ENCODE assay signal across 15 mouse cellular contexts in the genomic region with DNA sequence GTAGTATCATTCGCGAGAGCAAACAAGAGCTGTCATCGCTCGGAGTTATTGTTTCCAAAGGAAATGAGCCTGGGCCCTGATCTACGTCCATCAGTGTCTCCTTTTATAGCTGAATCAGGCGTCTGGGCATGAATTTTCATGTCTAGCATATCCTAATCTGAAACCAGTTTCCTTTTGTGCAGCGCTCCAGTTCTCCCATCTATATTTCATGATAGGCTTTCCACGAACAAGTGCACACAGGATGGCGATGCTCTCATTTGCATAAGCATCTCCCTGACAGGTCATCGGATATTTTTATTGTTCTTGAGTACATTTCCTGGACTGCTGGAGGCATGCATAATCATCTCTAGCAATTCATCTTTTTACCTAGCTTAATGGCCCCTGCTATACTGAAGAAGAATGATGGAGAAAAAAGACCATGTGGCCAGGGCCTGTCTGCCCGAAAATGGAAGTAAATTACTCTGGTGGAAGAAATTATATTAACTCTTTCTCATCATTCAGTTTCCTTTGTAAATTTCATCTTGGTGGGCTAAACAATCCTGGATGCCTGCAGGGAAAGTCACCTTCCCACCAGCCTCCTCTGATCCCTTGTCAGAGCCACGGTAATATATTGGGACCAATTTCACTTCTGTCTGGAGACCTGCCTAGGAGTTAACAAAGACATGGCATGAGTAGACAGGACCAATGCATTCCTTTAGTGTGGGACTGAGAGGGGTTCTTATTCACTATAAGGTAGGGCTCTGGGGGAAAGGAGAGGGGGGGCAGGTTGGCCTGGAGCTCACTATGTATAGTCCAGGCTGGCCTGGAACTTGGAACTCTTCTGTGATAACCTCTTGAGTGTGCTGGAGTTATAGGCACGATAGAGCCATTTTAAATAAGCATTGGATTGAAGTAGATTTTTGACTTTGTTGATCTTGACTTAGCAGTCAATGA. TPM values are rescaled to one million over a fixed set of nuclear protein-coding genes. Genes with fewer than 3 reads are reported as not detected.
DNase-seq lines count a peak whose midpoint lies in the region; ATAC-seq lines count a peak whose summit lies in the region.
"Had no signal": no experiment of that assay in that cellular context is flagged by ENCODE, and none has a peak within 500 bp of the region (broad histone marks: within the 10 kb centered on the region; RNA-seq: fewer than 3 reads in every experiment).

No protein-coding gene starts in this region.

- no peak for DNase-seq in heart, postnatal 25 days (ENCODE audit: low spot score)
- no peak for DNase-seq in midbrain, embryonic 10.5 days (ENCODE audit: low spot score)
- DNase-seq in midbrain, embryonic 14.5 days = peak; percentile 62
- DNase-seq in urinary bladder, postnatal 10 days (ENCODE audit: low spot score) = no peak
- DNase-seq: cerebellum, adult 18-20 months; gastrocnemius, postnatal 36 days had no signal

- 63% methylated on average over 13 of the region's 13 CpGs for WGBS in heart, embryonic 13.5 days
- WGBS in midbrain, embryonic 12.5 days = 75% methylated on average over 13 of the region's 13 CpGs
- WGBS in midbrain, embryonic 10.5 days = 87% methylated on average over 13 of the region's 13 CpGs
- 47% methylated on average over 13 of the region's 13 CpGs for WGBS in midbrain, embryonic 14.5 days
- 41% methylated on average over 13 of the region's 13 CpGs for WGBS in neural tube, embryonic 15.5 days
- WGBS in intestine, embryonic 15.5 days = 63% methylated on average over 13 of the region's 13 CpGs

- H3K36me3 ChIP-seq in heart, embryonic 13.5 days = no peaks in the 10 kb centered on the region
- no peaks in the 10 kb centered on the region for H3K36me3 ChIP-seq in midbrain, embryonic 12.5 days
- H3K36me3 ChIP-seq in midbrain, embryonic 10.5 days = no peaks in the 10 kb centered on the region
- no peaks in the 10 kb centered on the region for H3K36me3 ChIP-seq in midbrain, embryonic 14.5 days (ENCODE audit: control insufficient read depth, insufficient read depth, low read length)
- H3K36me3 ChIP-seq in neural tube, embryonic 15.5 days = no peaks in the 10 kb centered on the region
- H3K36me3 ChIP-seq in intestine, embryonic 15.5 days = no peaks in the 10 kb centered on the region
- H3K36me3 ChIP-seq: embryonic facial prominence, embryonic 12.5 days; limb, embryonic 10.5 days; liver, embryonic 12.5 days had no signal

- H3K4me2 ChIP-seq in heart, embryonic 13.5 days = peak overlapping the region; percentile 47
- no peak overlapping the region for H3K4me2 ChIP-seq in midbrain, embryonic 12.5 days (replicated peaks)
- H3K4me2 ChIP-seq in midbrain, embryonic 14.5 days (ENCODE audit: low read length) = no peak overlapping the region
- no peak overlapping the region for H3K4me2 ChIP-seq in neural tube, embryonic 15.5 days
- H3K4me2 ChIP-seq in intestine, embryonic 15.5 days (replicated peaks) = no peak overlapping the region
- H3K4me2 ChIP-seq: embryonic facial prominence, embryonic 12.5 days had no signal

- no peaks in the 10 kb centered on the region for H3K27me3 ChIP-seq in heart, embryonic 13.5 days (replicated peaks)
- no peaks in the 10 kb centered on the region for H3K27me3 ChIP-seq in midbrain, embryonic 12.5 days
- H3K27me3 ChIP-seq in midbrain, embryonic 10.5 days (ENCODE audit: low read depth, poor library complexity, severe bottlenecking) = no peaks in the 10 kb centered on the region
- no peaks in the 10 kb centered on the region for H3K27me3 ChIP-seq in midbrain, embryonic 14.5 days (ENCODE audit: control insufficient read depth, insufficient read depth, low read length)
- no peaks in the 10 kb centered on the region for H3K27me3 ChIP-seq in neural tube, embryonic 15.5 days (replicated peaks)
- no peaks in the 10 kb centered on the region for H3K27me3 ChIP-seq in intestine, embryonic 15.5 days (replicated peaks)
- H3K27me3 ChIP-seq: embryonic facial prominence, embryonic 12.5 days; liver, embryonic 12.5 days had no signal

- H3K9ac ChIP-seq in heart, embryonic 13.5 days = no peak overlapping the region
- no peak overlapping the region for H3K9ac ChIP-seq in midbrain, embryonic 12.5 days (replicated peaks)
- H3K9ac ChIP-seq in midbrain, embryonic 14.5 days (replicated peaks; ENCODE audit: low read length) = no peak overlapping the region
- no peak overlapping the region for H3K9ac ChIP-seq in neural tube, embryonic 15.5 days (replicated peaks)
- H3K9ac ChIP-seq in intestine, embryonic 15.5 days = no peak overlapping the region
- H3K9ac ChIP-seq: embryonic facial prominence, embryonic 12.5 days; liver, embryonic 12.5 days had no signal

- H3K4me3 ChIP-seq in heart, embryonic 13.5 days = no peak overlapping the region
- no peak overlapping the region for H3K4me3 ChIP-seq in midbrain, embryonic 12.5 days
- no peak overlapping the region for H3K4me3 ChIP-seq in midbrain, embryonic 10.5 days
- H3K4me3 ChIP-seq in midbrain, embryonic 14.5 days (replicated peaks; ENCODE audit: low read depth, low read length) = no peak overlapping the region
- no peak overlapping the region for H3K4me3 ChIP-seq in neural tube, embryonic 15.5 days (replicated peaks)
- no peak overlapping the region for H3K4me3 ChIP-seq in intestine, embryonic 15.5 days (replicated peaks)
- H3K4me3 ChIP-seq: embryonic facial prominence, embryonic 12.5 days; limb, embryonic 10.5 days; liver, embryonic 12.5 days; megakaryocyte, embryonic 14.5 days had no signal

- ATAC-seq in heart, embryonic 13.5 days (ENCODE audit: extremely low read depth, insufficient number of reproducible peaks, low FRiP score, low TSS enrichment) = no peak
- no peak for ATAC-seq in midbrain, embryonic 12.5 days (ENCODE audit: low FRiP score, low read depth)
- ATAC-seq in midbrain, embryonic 14.5 days (ENCODE audit: low FRiP score, low TSS enrichment) = peak; percentile 40; the same call in 1 of the 2 replicates
- ATAC-seq in neural tube, embryonic 15.5 days (ENCODE audit: low FRiP score) = peak; percentile 69
- no peak for ATAC-seq in intestine, embryonic 15.5 days
- ATAC-seq: inflammation-experienced regulatory T-cells, adult 6 months; liver, embryonic 12.5 days had no signal

- 0 out of 2 replicates have a peak overlapping the region, but pooled peaks have one; percentile 24 for H3K27ac ChIP-seq in heart, embryonic 13.5 days (replicated peaks)
- H3K27ac ChIP-seq in midbrain, embryonic 12.5 days (replicated peaks) = peak overlapping the region; percentile 20; the same call in 1 of the 2 replicates
- no peak overlapping the region for H3K27ac ChIP-seq in midbrain, embryonic 10.5 days (replicated peaks)
- H3K27ac ChIP-seq in midbrain, embryonic 14.5 days (replicated peaks; ENCODE audit: low read depth, low read length) = peak overlapping the region; percentile 62; the same call in 1 of the 2 replicates
- peak overlapping the region; percentile 60 for H3K27ac ChIP-seq in neural tube, embryonic 15.5 days (replicated peaks)
- H3K27ac ChIP-seq in intestine, embryonic 15.5 days = no peak overlapping the region
- H3K27ac ChIP-seq: embryonic facial prominence, embryonic 12.5 days; limb, embryonic 10.5 days; liver, embryonic 12.5 days had no signal

- intact Hi-C loops in heart, postnatal 25 days (cut with DNase I) = no loop called here

- H3K4me1 ChIP-seq in heart, embryonic 13.5 days = peaks cover 37% of the 10 kb centered on the region
- no peaks in the 10 kb centered on the region for H3K4me1 ChIP-seq in midbrain, embryonic 12.5 days
- H3K4me1 ChIP-seq in midbrain, embryonic 10.5 days = peaks cover 9% of the 10 kb centered on the region; the same call in 1 of the 2 replicates
- peaks cover 4% of the 10 kb centered on the region; the same call in 1 of the 2 replicates for H3K4me1 ChIP-seq in midbrain, embryonic 14.5 days (ENCODE audit: control insufficient read depth, insufficient read depth, low read length)
- peaks cover 20% of the 10 kb centered on the region for H3K4me1 ChIP-seq in neural tube, embryonic 15.5 days
- no peaks in the 10 kb centered on the region for H3K4me1 ChIP-seq in intestine, embryonic 15.5 days (replicated peaks)
- H3K4me1 ChIP-seq: limb, embryonic 10.5 days; megakaryocyte, embryonic 14.5 days had no signal

- H3K9me3 ChIP-seq in heart, embryonic 13.5 days = no peaks in the 10 kb centered on the region
- no peaks in the 10 kb centered on the region for H3K9me3 ChIP-seq in midbrain, embryonic 12.5 days
- no peaks in the 10 kb centered on the region for H3K9me3 ChIP-seq in midbrain, embryonic 10.5 days (replicated peaks)
- H3K9me3 ChIP-seq in midbrain, embryonic 14.5 days (ENCODE audit: control insufficient read depth, low read length) = no peaks in the 10 kb centered on the region
- no peaks in the 10 kb centered on the region for H3K9me3 ChIP-seq in neural tube, embryonic 15.5 days (replicated peaks)
- no peaks in the 10 kb centered on the region for H3K9me3 ChIP-seq in intestine, embryonic 15.5 days
- H3K9me3 ChIP-seq: embryonic facial prominence, embryonic 12.5 days; limb, embryonic 10.5 days; liver, embryonic 12.5 days; megakaryocyte, embryonic 14.5 days had no signal

RNA-seq across cellular contexts. Expression of a gene that starts 21.4 kb away (rescaled TPM):
- 4.5 and 4.7 TPM in 2 replicates for polyA plus RNA-seq in heart, embryonic 13.5 days (2015; fragmentation: Nextera tagmentation; extraction: Ambion mirVana)
- total RNA-seq in heart, postnatal 25 days (2021) = 10 to 100 TPM; 12.9 to 19.3 TPM
- polyA plus RNA-seq in midbrain, embryonic 12.5 days (2016; fragmentation: Nextera tagmentation; extraction: Ambion mirVana) = 0.63 and 1.2 TPM in 2 replicates
- 0.31 and 0.42 TPM in 2 replicates for polyA plus RNA-seq in midbrain, embryonic 10.5 days (2016; fragmentation: Nextera tagmentation; extraction: Ambion mirVana)
- 0.23 and 0.93 TPM in 2 replicates for polyA plus RNA-seq in midbrain, embryonic 14.5 days (2014; fragmentation: Nextera tagmentation; extraction: Ambion mirVana)
- polyA plus RNA-seq in neural tube, embryonic 15.5 days (2015; fragmentation: Nextera tagmentation; extraction: Ambion mirVana) = 3.6 and 5.4 TPM in 2 replicates
- polyA plus RNA-seq in intestine, embryonic 15.5 days (2015; fragmentation: Nextera tagmentation; extraction: Ambion mirVana) = 11.9 and 12.9 TPM in 2 replicates

Comparison
In these comparisons a context has a peak if more than half of its experiments do, and no peak if none do; other contexts are left out.
1. ATAC-seq: peak in midbrain, embryonic 14.5 days (single experiment) and neural tube, embryonic 15.5 days (single experiment); none in heart, embryonic 13.5 days (single experiment), midbrain, embryonic 12.5 days (single experiment) and intestine, embryonic 15.5 days (single experiment).
2. H3K27ac ChIP-seq: peak in heart, embryonic 13.5 days (single experiment), midbrain, embryonic 12.5 days (single experiment), midbrain, embryonic 14.5 days (single experiment) and neural tube, embryonic 15.5 days (single experiment); none in midbrain, embryonic 10.5 days (single experiment) and intestine, embryonic 15.5 days (single experiment).